Mouse (Mus musculus) megakaryocyte-erythroid progenitor cell, adult 5-6 weeks (primary cell): ENCODE data around the gene Adck1. TPM values are rescaled to one million over a fixed set of nuclear protein-coding genes. Genes with fewer than 3 reads are reported as not detected.
"Not testable (repeated sequence)": the region's sequence is repeated elsewhere in the genome, so short reads cannot be mapped to it uniquely, and the experiment has no call there.

Source experiments
- ATAC-seq: replicated peaks from 2 replicates; pipeline ENCODE4 v1.8.0; 2016; ENCODE audit warnings: mild to moderate bottlenecking, inconsistent platforms; ENCODE audit not compliant: severe bottlenecking, poor library complexity, low FRiP score, low TSS enrichment
- total RNA-seq, 2 experiments: library from RNA; stranded (forward) in 1 of 2; stranded (reverse) in 1 of 2; fragments of 200-1000, 215-1000 nt in 1 of 2; fragments of >200 nt in 1 of 2; fragmentation: Nextera tagmentation in 1 of 2; gene quantifications; 2 replicates each; pipeline ENCODE4 v1.2.3; 2014 to 2017

The Adck1 gene
- total RNA-seq (2014; fragmentation: Nextera tagmentation) (6.7 and 11.7 TPM in 2 replicates), total RNA-seq (2017) (13.6 and 17.8 TPM in 2 replicates)

DNA sequence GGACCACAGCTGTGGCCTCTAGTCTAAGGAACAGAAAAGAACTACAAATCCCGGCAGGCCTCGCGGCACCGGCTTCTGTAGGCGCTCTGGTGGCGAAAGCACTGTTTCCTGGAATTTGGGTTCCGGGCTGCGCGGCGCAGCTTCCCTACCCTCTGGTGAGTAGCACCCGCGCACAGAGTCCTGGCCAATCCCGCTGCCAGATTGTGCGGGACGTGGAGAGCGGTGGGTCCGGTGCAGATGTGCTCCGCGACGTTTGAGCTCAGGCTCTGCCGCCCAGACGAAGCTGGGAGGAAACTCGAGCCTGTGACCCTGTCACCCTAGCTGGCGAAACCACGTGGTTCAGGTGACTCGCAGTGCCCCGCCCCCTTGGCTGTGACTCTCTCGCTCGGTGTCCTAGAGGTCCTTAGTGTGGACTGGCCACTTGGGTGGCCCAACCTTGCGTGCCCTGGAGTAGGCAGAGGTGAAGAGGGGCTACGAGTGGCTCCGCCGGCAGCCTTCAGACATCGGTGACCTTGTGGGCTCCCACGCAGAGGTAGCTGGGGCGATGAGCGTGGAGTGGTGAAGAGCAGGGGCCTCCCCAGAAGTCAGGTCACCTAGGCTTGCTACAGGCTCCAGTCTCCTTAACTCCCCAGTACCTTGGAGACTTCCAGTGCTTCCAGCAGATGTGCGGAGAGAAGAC, at the start of gene Adck1:
Adck1 (plus strand) TSS at position 114 of the 679 bp plus-strand sequence.
- peak; percentile 99 for ATAC-seq

DNA sequence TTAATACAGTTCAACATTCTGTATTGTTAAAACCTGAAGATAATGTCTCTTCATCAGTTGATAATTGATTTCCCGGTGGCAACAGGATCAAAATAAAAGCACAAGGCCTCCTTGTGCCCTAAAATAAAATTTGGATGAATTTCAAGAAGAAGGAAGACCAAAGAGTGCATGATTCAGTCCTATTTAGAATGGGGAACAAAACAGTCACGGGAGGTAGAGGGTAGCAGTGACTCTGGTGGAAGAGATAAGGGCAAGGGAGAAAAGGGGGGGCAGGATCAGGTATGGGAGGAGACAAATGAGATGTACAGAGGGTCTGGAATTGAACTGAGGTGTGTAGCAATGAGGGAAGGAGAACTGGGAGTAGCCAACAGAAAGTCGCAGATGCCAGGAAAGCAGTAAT, 45.8 kb upstream of the Adck1 start:
- no peak for ATAC-seq

DNA sequence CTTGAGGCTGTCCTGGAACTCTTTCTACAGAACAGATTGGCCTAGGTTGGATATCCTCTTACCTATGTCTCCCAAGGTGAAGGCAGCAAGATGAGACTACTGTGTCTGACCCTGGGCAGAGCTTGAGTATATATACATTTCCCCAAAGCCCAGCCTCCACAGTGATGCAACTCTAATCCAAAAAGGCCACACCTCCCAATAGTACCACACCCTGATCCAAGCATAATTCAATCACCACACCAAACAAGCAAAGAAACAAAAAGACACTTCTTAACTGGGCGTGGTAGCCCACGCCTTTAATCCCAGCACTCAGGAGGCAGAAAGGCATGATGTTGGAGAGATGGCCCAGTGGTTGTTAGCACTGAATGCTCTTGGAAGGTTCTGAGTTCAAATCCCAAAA, 36.4 kb upstream of the Adck1 start, which contains the start of gene Gm5039:
Gm5039 (minus strand) TSS at position 101 of the 400 bp plus-strand sequence.
- ATAC-seq: not testable (repeated sequence)

DNA sequence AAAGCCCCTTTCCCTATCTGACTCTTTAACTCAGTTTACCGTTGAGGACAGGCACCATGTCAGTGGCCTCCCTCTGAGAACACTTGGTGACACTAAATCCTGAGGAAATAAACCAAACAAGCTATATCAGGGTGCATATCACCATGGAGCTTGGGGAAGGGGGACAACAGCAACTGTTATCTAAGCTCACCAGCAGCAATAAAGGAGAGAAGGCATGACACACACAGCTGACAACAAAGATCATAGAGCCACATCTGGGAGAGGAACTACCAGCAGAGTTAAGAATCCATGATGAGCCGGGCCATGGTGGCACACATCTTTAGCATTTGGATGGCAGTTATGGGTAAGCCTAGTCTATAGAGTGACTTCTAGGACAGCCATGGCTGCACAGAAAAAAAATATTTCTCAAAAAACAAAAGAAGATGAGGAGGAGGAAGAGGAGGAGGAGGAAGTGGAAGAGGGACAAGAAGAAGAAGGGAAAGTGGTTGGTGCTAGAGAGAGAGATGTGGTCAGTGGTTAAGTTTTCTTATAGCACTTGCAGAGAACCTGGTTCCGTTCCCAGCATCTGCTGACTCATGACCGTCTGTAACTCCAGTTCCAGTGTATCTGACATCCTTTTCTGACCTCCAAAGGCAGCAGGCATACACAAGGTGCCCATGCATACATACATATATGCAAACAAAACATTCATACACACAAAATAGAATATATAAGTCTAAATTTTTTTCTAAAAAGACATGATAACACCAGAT, 23.5 kb upstream of the Adck1 start:
- ATAC-seq: peak; percentile 80

DNA sequence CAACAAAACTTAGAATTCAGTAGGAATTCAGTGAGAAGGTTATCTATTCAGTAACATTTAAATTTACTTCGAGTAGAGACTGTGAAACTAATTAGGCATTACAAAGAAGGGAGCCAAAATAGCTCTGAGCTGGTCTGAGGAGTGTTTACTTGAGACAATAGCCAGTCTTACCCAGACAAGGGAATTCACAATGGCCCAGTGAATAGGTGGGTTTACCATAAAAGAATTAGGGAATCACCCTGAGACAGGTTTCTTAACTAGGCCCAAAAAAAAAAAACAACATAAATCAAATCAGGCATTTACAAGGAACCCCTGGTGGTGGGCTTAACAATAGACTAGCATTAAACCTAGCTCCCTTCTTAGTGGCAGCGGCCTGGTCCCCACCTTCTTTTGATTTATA, 19.1 kb upstream of the Adck1 start:
- ATAC-seq: not testable (repeated sequence)

DNA sequence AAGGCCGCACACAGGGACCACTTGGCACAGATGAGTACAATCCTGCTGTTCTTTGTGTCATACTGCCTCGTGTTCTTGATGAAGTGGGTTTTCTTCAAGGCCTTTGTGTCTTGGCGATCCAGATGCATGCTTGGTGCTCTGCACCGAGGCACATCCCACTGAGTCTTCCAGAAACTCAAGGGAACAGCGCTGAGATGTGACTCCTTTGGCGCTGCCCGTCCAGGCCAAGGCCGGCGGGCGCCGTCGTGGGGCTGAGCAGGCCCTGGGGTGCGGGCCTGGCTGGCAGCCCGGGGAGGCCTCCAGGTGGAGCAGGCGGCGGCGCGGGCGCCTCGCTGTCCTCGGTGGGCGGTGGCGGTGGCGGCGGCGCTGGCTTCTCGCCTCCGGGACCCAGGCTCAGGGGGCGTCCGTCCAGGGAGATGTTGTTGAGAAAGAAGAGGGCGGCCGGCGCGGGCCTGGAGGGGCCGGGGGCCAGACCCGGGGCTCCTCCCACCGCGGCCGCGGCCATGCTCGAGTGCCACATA, 6.1 kb upstream of the Adck1 start:
- no peak for ATAC-seq

DNA sequence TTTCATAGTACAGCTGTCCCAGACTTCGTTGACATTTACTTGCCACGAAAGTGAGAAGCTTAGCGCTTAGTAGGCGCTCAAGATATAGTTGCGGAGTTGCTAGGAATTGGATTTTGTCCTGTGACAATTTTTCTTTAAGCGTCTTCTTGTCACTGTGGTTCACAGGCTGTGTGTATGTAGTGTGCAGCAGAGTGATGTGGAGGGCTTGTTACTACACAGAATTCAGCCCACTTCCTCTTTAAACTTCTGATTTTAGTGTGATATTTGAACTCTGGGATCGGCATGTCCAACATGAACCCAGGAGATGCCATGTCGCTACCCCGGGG, 729 bp downstream of the Adck1 start:
- ATAC-seq: no peak

DNA sequence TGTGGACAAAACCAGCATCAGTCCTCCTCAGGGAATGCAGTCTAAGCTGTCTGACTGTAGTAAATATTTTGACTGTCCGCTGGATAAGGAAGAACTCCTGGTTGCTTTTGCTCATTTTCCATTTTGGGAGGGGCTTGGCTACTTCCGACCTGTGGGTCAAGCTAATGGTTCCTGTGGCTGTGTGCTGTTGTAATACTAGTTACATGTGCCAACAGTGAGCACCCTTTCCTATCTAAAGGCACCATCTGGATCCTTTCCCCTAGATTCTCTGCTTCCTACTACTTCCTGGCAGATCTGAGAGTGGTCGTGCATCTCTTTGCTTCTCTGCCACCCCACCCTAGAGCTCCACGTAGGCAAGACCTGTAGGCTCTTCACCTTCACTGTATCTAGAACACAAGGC, 7.3 kb downstream of the Adck1 start:
- no peak for ATAC-seq

DNA sequence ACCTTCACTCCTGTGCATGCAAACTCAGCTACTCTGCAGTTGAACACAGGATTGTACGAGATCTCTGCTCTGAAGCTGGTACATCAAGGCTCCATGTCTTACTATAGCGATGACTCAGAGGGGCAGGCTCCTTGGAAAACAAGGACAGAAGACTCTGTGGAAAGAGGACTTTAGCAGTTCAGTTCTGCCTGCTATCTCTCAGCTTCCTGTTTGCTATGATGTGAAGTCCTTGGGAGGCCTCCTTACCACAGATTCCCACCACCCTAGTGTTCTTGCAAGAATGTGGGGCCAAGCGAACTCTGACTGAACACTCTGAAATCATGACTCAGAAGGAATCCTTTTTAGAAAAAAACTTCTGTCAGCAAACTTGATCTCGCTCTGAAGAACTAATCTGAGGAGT, 8.3 kb downstream of the Adck1 start:
- ATAC-seq: no peak

DNA sequence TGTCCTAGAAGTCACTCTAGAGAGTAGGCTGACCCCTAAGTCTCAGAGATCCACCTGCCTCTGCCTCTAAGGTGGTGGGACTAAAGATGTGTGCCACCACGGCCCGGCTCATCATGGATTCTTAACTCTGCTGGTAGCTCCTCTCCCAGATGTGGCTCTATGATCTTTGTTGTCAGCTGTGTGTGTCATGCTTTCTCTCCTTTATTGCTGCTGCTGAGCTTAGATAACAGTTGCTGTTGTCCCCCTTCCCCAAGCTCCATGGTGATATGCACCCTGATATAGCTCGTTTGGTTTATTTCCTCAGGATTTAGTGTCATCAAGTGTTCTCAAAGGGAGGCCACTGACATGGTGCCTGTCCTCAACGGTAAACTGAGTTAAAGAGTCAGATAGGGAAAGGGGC, 9.3 kb downstream of the Adck1 start:
- ATAC-seq: peak; percentile 83

DNA sequence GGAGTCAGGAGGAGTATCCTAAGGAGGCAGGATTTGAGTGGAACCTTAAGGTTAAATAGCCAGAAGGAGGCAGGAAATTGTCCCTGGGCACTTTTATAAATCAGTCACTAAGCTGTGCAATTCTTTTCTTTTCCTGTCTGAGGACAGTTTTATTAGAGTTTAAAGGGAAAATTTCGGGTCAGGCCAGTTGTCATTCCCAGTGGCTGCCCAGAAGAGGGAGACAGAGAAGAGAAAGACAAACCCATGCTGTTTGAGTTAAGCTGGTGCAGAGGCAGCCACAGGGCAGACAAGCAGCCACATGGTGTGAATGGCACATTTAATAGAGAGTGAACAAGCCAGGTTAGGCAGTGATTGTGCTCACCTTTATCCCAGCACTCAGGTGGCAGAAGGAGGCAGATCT, 10.0 kb downstream of the Adck1 start:
- ATAC-seq: not testable (repeated sequence)

DNA sequence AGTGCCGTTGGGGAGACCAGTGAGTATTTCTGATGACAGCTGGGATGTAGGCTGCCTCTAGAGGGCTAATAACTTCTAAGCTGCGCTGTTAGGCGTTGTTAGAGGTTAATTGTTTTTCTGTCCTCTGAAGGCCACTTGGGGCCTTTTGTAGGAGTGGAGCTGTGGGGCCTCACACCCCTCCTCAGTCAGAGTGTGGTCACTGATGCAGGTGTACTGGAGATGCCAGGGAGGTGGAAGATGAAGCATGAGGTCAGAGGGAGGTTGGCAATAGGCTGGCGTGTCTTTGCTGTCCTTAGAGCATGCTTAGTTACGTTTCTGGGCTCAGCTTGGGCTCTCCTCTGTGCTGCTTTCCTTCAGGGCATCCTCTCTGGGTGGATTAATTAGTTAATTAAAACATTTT, 11.7 kb downstream of the Adck1 start:
- no peak for ATAC-seq

DNA sequence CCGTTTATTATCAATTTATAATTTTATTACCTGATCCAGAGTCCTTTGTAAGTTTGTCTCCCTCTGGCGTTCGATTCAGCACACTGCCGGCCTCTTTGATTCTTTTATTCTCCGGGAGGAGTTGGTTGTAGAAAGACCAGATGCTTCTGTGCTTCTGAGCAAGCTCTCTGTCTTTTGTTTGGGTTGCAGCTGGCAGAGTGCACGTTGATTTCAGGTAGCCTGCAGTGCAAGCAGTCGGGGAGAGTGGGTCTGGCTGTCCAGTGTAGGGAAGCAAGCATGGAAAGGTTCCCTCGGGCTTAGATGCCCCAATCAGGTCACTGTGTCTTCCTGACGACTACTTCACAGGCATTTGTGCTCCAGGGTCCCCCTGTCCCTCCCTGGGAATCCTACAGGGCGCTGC, 16.5 kb downstream of the Adck1 start:
- ATAC-seq: peak; percentile 67

DNA sequence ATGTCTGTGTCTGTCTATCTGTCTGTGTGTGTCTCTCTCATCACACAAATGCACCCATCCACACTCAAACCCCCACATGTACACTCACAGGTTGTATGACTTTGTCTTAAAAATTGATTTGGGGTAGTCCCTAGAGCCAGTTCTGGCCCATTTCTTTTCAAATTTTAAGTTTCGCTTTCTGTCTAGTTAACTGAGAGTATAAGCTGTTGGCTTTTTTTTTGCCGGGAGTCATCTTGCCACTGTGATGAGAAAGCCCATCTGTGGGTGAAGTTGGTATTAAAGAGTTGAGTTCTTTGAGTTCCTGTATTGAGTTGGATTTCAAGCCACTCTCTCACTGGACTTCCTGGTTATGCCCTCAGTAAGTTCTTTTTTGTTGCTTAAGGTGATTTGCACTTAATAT, 17.9 kb downstream of the Adck1 start:
- no peak for ATAC-seq

DNA sequence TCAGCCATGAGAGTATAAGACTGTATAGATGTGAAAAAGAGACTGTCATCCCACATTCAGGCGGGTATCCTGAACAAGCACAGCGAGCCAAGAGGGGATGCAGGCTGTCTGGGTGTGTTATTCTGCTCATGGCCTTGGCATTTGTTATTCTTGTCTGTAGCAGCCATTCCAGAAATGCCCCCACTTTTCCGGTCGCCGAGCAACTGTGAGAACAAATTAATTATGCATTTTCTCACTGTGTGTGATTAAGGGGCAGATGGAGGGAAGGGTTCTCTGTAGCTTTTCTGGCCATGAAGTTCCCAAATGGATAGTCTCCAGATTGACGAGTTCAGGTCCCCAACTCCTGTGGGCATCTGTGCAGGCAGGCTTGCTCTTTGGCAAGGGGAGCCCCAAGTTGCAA, 28.5 kb downstream of the Adck1 start:
- no peak for ATAC-seq

DNA sequence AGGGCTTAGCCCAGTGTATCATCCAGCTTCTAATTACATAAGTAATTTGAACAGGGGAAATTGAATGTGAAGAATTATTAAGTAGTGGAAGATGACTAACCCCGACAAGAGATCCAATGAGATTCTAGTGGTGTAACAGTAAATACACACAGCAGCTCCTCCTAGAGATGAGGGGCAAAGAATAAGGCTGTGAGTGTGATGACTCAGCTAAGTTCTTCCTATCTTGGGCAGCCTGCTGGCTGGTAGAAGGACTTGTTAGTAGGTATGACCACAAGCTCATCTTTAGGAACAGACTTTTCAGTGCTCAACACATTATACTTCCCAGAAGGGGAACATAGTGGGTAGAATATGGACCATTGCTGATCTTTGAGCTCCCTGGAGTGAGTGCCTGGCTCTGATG, 38.3 kb downstream of the Adck1 start:
- peak; percentile 62 for ATAC-seq

DNA sequence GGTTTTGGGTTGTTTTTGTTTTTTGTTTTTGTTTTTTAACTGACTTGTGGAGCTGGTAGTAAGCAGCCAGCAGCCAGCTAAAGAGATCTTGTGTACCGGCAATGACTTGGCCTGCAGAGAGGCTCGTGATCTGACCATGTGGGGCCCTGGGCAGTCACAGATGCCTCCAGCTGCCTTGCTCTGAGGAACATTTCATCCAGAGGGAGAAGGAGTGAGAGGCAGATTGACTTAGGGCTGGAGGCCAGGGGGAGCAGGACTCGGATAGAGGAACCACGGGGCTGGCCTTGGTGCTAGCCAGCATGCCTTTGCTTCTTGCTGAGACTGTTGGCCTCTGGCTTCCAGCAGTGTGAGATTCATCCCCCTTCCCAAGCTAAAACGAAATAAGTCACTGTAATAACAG, 43.2 kb downstream of the Adck1 start:
- no peak for ATAC-seq

DNA sequence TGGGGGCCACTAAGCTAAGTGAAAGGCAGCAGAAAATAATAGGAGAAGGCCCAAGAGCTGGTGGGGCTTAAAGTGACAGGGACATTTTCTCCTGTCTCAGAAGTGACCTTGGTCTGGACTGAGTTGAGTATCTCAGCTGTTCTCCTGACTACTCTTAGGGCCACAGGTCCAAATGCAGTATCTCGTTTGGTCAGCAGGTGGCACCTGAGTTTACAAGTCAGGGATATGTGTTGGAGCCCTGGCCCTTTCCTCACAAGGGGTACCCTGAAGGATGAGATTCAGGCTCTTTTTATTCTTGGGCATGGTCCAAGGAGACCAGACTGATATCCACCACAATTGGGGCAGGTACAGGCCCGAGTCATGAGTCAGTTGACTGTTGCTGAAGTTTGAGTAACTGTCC, 44.8 kb downstream of the Adck1 start:
- ATAC-seq: peak; percentile 74

DNA sequence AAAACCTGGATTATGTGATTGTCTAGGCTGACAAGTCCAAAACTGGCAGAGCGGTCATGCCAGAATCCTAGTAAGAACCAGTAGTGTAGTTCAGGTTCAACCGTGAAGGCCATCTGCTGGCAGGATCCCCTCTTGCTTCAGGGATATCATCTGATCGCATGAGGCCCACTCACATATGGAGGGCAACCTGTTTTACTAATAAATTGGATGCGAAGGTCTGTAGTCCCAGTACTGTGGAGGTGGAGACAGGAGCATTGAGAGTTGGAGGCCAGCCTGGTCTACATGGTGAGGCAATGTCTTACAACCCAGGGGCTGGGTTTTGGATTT, 47.6 kb downstream of the Adck1 start:
- ATAC-seq: no peak

DNA sequence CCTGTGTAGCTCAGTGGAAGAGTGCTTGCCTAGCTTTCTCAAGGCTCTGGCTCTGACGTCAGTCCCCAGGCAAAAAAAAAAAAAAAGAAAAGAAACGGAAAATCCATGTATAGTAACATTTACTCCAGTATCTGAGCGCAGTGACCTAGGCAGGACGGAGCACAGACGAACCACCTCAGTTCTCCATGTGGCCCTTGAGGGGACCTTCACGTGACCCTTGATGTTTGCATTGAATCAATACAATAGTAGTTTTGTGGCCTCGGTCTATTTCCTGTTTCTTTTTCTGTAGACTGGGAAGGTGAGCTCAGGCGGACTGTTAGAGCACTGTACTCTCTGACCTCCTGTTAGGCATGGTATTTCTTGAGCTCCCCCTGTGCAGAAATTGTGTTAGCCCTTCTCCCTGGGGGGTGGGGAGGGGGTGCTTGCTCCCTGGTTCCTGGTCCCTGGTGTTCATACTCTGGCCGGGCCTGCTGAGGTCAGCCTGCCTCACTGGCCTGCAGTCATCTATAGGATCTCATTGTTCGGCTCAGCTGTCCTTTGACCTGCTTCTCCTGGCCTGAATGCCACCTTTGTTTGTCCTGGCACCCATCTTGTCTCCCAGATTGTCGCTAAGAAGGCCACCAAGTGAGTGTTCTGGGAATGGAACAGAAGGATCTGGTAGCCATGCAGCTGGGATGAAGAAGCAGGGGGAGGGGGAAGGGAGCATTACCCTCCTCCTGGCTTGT, 48.1 kb downstream of the Adck1 start:
- ATAC-seq: no peak
